Mouse (Mus musculus) embryonic facial prominence, embryonic 14.5 days (tissue): ENCODE results near the gene Cdca4. TPM values are rescaled to one million over a fixed set of nuclear protein-coding genes. Genes with fewer than 3 reads are reported as not detected.

Experiments
- ATAC-seq: fragments of 200-750 bp; cut with Nextera tagmentation; 2 replicates; pipeline ENCODE4 v1.8.0; 2017; ENCODE audit warnings: low read depth, moderate number of reproducible peaks, moderate TSS enrichment
- DNase-seq: peaks from one replicate; pipeline ENCODE4 v3.0.0-alpha.2; 2015; ENCODE audit warnings: low spot score
- H3K27ac ChIP-seq: fragments of 300-500 bp; sonication (generic); replicated peaks from 2 replicates; pipeline ENCODE4 v1.5.1; 2014; ENCODE audit warnings: low read depth, mild to moderate bottlenecking, low read length, moderate library complexity
- H3K27me3 ChIP-seq: fragments of 300-500 bp; sonication (generic); replicated peaks from 2 replicates; pipeline ENCODE4 v1.6.1; 2014; ENCODE audit warnings: low read length; ENCODE audit not compliant: control insufficient read depth, insufficient read depth
- H3K36me3 ChIP-seq: fragments of 300-500 bp; sonication (generic); 2 replicates; pipeline ENCODE4 v1.6.1; 2014; ENCODE audit warnings: low read length, mixed read lengths; ENCODE audit not compliant: control insufficient read depth, insufficient read depth
- H3K4me1 ChIP-seq: fragments of 300-500 bp; sonication (generic); 2 replicates; pipeline ENCODE4 v1.6.1; 2014; ENCODE audit warnings: antibody characterized with exemption, low read length; ENCODE audit not compliant: control insufficient read depth, insufficient read depth
- H3K4me2 ChIP-seq: fragments of 300-500 bp; sonication (generic); 2 replicates; pipeline ENCODE4 v1.6.1; 2014; ENCODE audit warnings: low read depth, mild to moderate bottlenecking, low read length, moderate library complexity, mixed read lengths
- H3K4me3 ChIP-seq: fragments of 300-500 bp; sonication (generic); 2 replicates; pipeline ENCODE4 v1.5.1; 2014; ENCODE audit warnings: low read depth, mild to moderate bottlenecking, low read length
- H3K9ac ChIP-seq: fragments of 300-500 bp; sonication (generic); 2 replicates; pipeline ENCODE4 v1.6.1; 2014; ENCODE audit warnings: low read depth, mild to moderate bottlenecking, low read length, moderate library complexity, mixed read lengths
- H3K9me3 ChIP-seq: fragments of 300-500 bp; sonication (generic); 2 replicates; pipeline ENCODE4 v1.6.1; 2016; ENCODE audit warnings: low read length; ENCODE audit not compliant: control insufficient read depth
- WGBS: fragments of 180-500 bp; shearing (Covaris S2); extraction: QIAGEN DNeasy Blood & Tissue Kit; methylation state at CpG from one replicate; pipeline ENCODE4 v1.1.7; 2014; 5-methylcytosine and 5-hydroxymethylcytosine counted together
- polyA plus RNA-seq: library from polyadenylated mRNA; unstranded; fragments of >200 nt; fragmentation: Nextera tagmentation; extraction: Ambion mirVana; gene quantifications from 2 replicates; pipeline ENCODE4 v1.2.1, GENCODE M21; 2014

Cdca4 gene
- polyA plus RNA-seq, 1 experiment from 2014 or later, result 86.2 TPM

- Histone ChIP-seq H3K4me2 (no peak overlapping the region), H3K27me3 (no peaks in the 10 kb centered on the region), H3K36me3 (peaks cover 9% of the 10 kb centered on the region; the same call in 1 of the 2 replicates), H3K27ac (no peak overlapping the region), H3K4me1 (peaks cover 7% of the 10 kb centered on the region; the same call in 1 of the 2 replicates), H3K9me3 (no peaks in the 10 kb centered on the region), H3K9ac (no peak overlapping the region), H3K4me3 (no peak overlapping the region)
- ATAC-seq (no peak), DNase-seq (no peak)
- WGBS, result 79% methylated on average over 7 of the region's 7 CpGs
Measured at GRCm38 (mm10) chr12:112813370-112813769, 15.9 kb downstream of the Cdca4 start.

- Histone ChIP-seq H3K27ac (no peak overlapping the region), H3K4me2 (peak overlapping the region; percentile 93; the same call in 1 of the 2 replicates), H3K4me3 (peak overlapping the region; percentile 73), H3K9me3 (no peaks in the 10 kb centered on the region), H3K36me3 (no peaks in the 10 kb centered on the region), H3K9ac (peak overlapping the region; percentile 67; the same call in 1 of the 2 replicates), H3K27me3 (no peaks in the 10 kb centered on the region), H3K4me1 (peaks cover 7% of the 10 kb centered on the region; the same call in 1 of the 2 replicates)
- WGBS, result 65% methylated on average over 19 of the region's 19 CpGs
- DNase-seq (no peak), ATAC-seq (no peak)
Measured at GRCm38 (mm10) chr12:112810092-112810885, 18.9 kb downstream of the Cdca4 start.

GRCm38 (mm10) chr12:112809641-112810040, 19.6 kb downstream of the Cdca4 start:
- DNase-seq (no peak), ATAC-seq (no peak)
- 18% methylated on average over 8 of the region's 8 CpGs for WGBS
- Histone ChIP-seq H3K4me3 (peak overlapping the region; percentile 73), H3K27me3 (no peaks in the 10 kb centered on the region), H3K27ac (no peak overlapping the region), H3K36me3 (no peaks in the 10 kb centered on the region), H3K9ac (peak overlapping the region; percentile 67), H3K4me2 (peak overlapping the region; percentile 93), H3K4me1 (peaks cover 7% of the 10 kb centered on the region; the same call in 1 of the 2 replicates), H3K9me3 (no peaks in the 10 kb centered on the region)

GRCm38 (mm10) chr12:112808587-112809364, 20.4 kb downstream of the Cdca4 start, which contains the start of gene Clba1:
TSS of gene Clba1 (plus strand) at chr12:112808937.
- Histone ChIP-seq H3K36me3 (no peaks in the 10 kb centered on the region), H3K4me1 (peaks cover 7% of the 10 kb centered on the region; the same call in 1 of the 2 replicates), H3K4me2 (peak within 1 kb of the TSS; percentile 93), H3K4me3 (peak within 1 kb of the TSS; percentile 73), H3K9ac (peak within 1 kb of the TSS; percentile 67), H3K27ac (0 out of 2 replicates have a peak within 1 kb of the TSS, but pooled peaks have one; percentile 6), H3K27me3 (0 out of 2 replicates have a peak, but pooled peaks cover 2% of the 10 kb centered on the region), H3K9me3 (no peaks in the 10 kb centered on the region)
- ATAC-seq (peak; percentile 95), DNase-seq (peak; percentile 97)
- WGBS, result 3% methylated on average over 23 of the region's 64 CpGs

GRCm38 (mm10) chr12:112808212-112808586, 21.0 kb downstream of the Cdca4 start:
- DNase-seq (no peak), ATAC-seq (no peak)
- peak overlapping the region; percentile 73 for H3K4me3 ChIP-seq
- H3K36me3 ChIP-seq, result no peaks in the 10 kb centered on the region
- peak overlapping the region; percentile 93 for H3K4me2 ChIP-seq
- 0 out of 2 replicates have a peak, but pooled peaks cover 2% of the 10 kb centered on the region for H3K27me3 ChIP-seq
- H3K27ac ChIP-seq, result no peak overlapping the region
- H3K4me1 ChIP-seq, result peaks cover 7% of the 10 kb centered on the region; the same call in 1 of the 2 replicates
- 61% methylated on average over 3 of the region's 5 CpGs for WGBS
- peak overlapping the region; percentile 67 for H3K9ac ChIP-seq
- no peaks in the 10 kb centered on the region for H3K9me3 ChIP-seq

GRCm38 (mm10) chr12:112807796-112808195, 21.4 kb downstream of the Cdca4 start:
- Histone ChIP-seq H3K27me3 (0 out of 2 replicates have a peak, but pooled peaks cover 6% of the 10 kb centered on the region), H3K9me3 (no peaks in the 10 kb centered on the region)
- WGBS, result 85% methylated on average over 4 of the region's 4 CpGs

GRCm38 (mm10) chr12:112806044-112806443, 23.2 kb downstream of the Cdca4 start:
- no peaks in the 10 kb centered on the region for H3K9me3 ChIP-seq
- no peak overlapping the region for H3K4me3 ChIP-seq
- H3K27me3 ChIP-seq, result peaks cover 19% of the 10 kb centered on the region
- DNase-seq, result no peak
- no peak overlapping the region for H3K9ac ChIP-seq
- H3K4me1 ChIP-seq, result peaks cover 17% of the 10 kb centered on the region
- no peaks in the 10 kb centered on the region for H3K36me3 ChIP-seq
- 70% methylated on average over 6 of the region's 6 CpGs for WGBS
- H3K4me2 ChIP-seq, result no peak overlapping the region
- ATAC-seq, result no peak
- H3K27ac ChIP-seq, result no peak overlapping the region

More at GRCm38 (mm10) chr12:112807796-112808195, 21.4 kb downstream of the Cdca4 start:
- no peak overlapping the region for H3K27ac ChIP-seq
- peaks cover 7% of the 10 kb centered on the region; the same call in 1 of the 2 replicates for H3K4me1 ChIP-seq
- DNase-seq (no peak), ATAC-seq (no peak)
- H3K4me2 ChIP-seq, result no peak overlapping the region
- no peak overlapping the region for H3K4me3 ChIP-seq
- H3K9ac ChIP-seq, result peak overlapping the region; percentile 67
- H3K36me3 ChIP-seq, result no peaks in the 10 kb centered on the region

- H3K36me3 ChIP-seq, result no peaks in the 10 kb centered on the region
- H3K9ac ChIP-seq, result no peak overlapping the region
- no peak overlapping the region for H3K4me2 ChIP-seq
- no peak overlapping the region for H3K27ac ChIP-seq
- WGBS, result 49% methylated on average over 11 of the region's 13 CpGs
- H3K4me3 ChIP-seq, result no peak overlapping the region
- peaks cover 10% of the 10 kb centered on the region; the same call in 1 of the 2 replicates for H3K4me1 ChIP-seq
- peaks cover 24% of the 10 kb centered on the region for H3K27me3 ChIP-seq
- H3K9me3 ChIP-seq, result no peaks in the 10 kb centered on the region
- DNase-seq (no peak), ATAC-seq (no peak)
Measured at GRCm38 (mm10) chr12:112804046-112804445, 25.2 kb downstream of the Cdca4 start.
